Mouse (Mus musculus): ENCODE data around the gene Nfia.
A peak's percentile ranks its signal among the peaks of the same experiment; 100 is the strongest.

Nfia gene

GRCm38 (mm10) chr4:97783073-97783879 is 10.7 kb downstream of the Nfia start:
- ATAC-seq (ENCODE audit: low TSS enrichment): no peak

GRCm38 (mm10) chr4:97784236-97784635 is 11.7 kb downstream of the Nfia start:
- ATAC-seq (ENCODE audit: low TSS enrichment): no peak

- ATAC-seq (ENCODE audit: low TSS enrichment): no peak
These were observed 13.2 kb downstream of the Nfia start for GRCm38 (mm10) chr4:97785547-97786271.

- ATAC-seq (ENCODE audit: low TSS enrichment): no peak
These were observed 14.0 kb downstream of the Nfia start for GRCm38 (mm10) chr4:97786571-97786970.

GRCm38 (mm10) chr4:97787515-97787914 is 15.0 kb downstream of the Nfia start:
- ATAC-seq (ENCODE audit: low TSS enrichment): peak; percentile 92

- no peak for ATAC-seq (ENCODE audit: low TSS enrichment)
These were observed 16.0 kb downstream of the Nfia start for GRCm38 (mm10) chr4:97788537-97788936.

- no peak for ATAC-seq (ENCODE audit: low TSS enrichment)
These were observed 21.4 kb downstream of the Nfia start for GRCm38 (mm10) chr4:97793931-97794330.

- peak; percentile 64 for ATAC-seq (ENCODE audit: low TSS enrichment)
These were observed 22.3 kb downstream of the Nfia start for GRCm38 (mm10) chr4:97794865-97795264.

GRCm38 (mm10) chr4:97795957-97796356 is 23.4 kb downstream of the Nfia start:
- ATAC-seq (ENCODE audit: low TSS enrichment): no peak

GRCm38 (mm10) chr4:97796505-97796904 is 24.0 kb downstream of the Nfia start:
- no peak for ATAC-seq (ENCODE audit: low TSS enrichment)

GRCm38 (mm10) chr4:97803791-97804190 is 31.3 kb downstream of the Nfia start:
- no peak for ATAC-seq (ENCODE audit: low TSS enrichment)

GRCm38 (mm10) chr4:97804638-97805037 is 32.1 kb downstream of the Nfia start:
- ATAC-seq (ENCODE audit: low TSS enrichment): no peak

- no peak; the same call in 1 of the 2 replicates for ATAC-seq (ENCODE audit: low TSS enrichment)
These were observed 32.7 kb downstream of the Nfia start for GRCm38 (mm10) chr4:97805255-97805654.

GRCm38 (mm10) chr4:97805896-97806808 is 33.6 kb downstream of the Nfia start:
- no peak for ATAC-seq (ENCODE audit: low TSS enrichment)

GRCm38 (mm10) chr4:97806924-97807323 is 34.4 kb downstream of the Nfia start:
- ATAC-seq (ENCODE audit: low TSS enrichment): no peak

GRCm38 (mm10) chr4:97808885-97809284 is 36.4 kb downstream of the Nfia start:
- ATAC-seq (ENCODE audit: low TSS enrichment): no peak

- ATAC-seq (ENCODE audit: low TSS enrichment): no peak
These were observed 37.2 kb downstream of the Nfia start for GRCm38 (mm10) chr4:97809582-97810295.

GRCm38 (mm10) chr4:97810348-97810939 is 37.9 kb downstream of the Nfia start:
- no peak for ATAC-seq (ENCODE audit: low TSS enrichment)

- ATAC-seq (ENCODE audit: low TSS enrichment): no peak
These were observed 40.5 kb downstream of the Nfia start for GRCm38 (mm10) chr4:97813035-97813434.

- no peak for ATAC-seq (ENCODE audit: low TSS enrichment)
These were observed 41.5 kb downstream of the Nfia start for GRCm38 (mm10) chr4:97813996-97814395.

GRCm38 (mm10) chr4:97814515-97814914 is 42.0 kb downstream of the Nfia start:
- ATAC-seq (ENCODE audit: low TSS enrichment): no peak
